Mouse (Mus musculus): Measurements from ENCODE around the gene Htra3. TPM values are rescaled to one million over a fixed set of nuclear protein-coding genes. Genes with fewer than 3 reads are reported as not detected.

Htra3 gene
- total RNA-seq, 1 experiment: 0.71 TPM

- no peak for TF ChIP-seq CHD2 (IDR thresholded peaks at IDR 0.05; ENCODE audit: low read depth, low read length)
- TF ChIP-seq ZC3H11A (IDR thresholded peaks at IDR 0.05; ENCODE audit: borderline replicate concordance, low read depth, low read length): no peak
- TF ChIP-seq ZNF384 (IDR thresholded peaks at IDR 0.05; ENCODE audit: low read depth, low read length): no peak
- TF ChIP-seq HCFC1 (IDR thresholded peaks at IDR 0.05; ENCODE audit: borderline replicate concordance, insufficient read depth, low read length): no peak
- no peak for TF ChIP-seq MAFK (IDR thresholded peaks at IDR 0.05; ENCODE audit: insufficient read depth, low read depth, low read length)
- H3K27ac ChIP-seq (ENCODE audit: insufficient read depth, low read depth, low read length, poor library complexity, severe bottlenecking): no peak overlapping the region
These were observed 11.0 kb upstream of the Htra3 start for GRCm38 (mm10) chr5:35690485-35691165.

GRCm38 (mm10) chr5:35689374-35689773, 9.8 kb upstream of the Htra3 start:
- no peak for DNase-seq (ENCODE audit: low read depth, low spot score)
- Histone ChIP-seq H3K27ac (ENCODE audit: insufficient read depth, low read depth, low read length, poor library complexity, severe bottlenecking) (no peak overlapping the region), H3K9me3 (ENCODE audit: control insufficient read depth, insufficient read depth, low read depth, low read length) (no peaks in the 10 kb centered on the region), H3K4me1 (ENCODE audit: control insufficient read depth in 2 of 2, insufficient read depth in 2 of 2, low read length in 2 of 2, poor library complexity in 1 of 2) (no peaks in the 10 kb centered on the region; a peak in 1 of 4 replicates), H3K9ac (ENCODE audit: insufficient read depth, low read depth, low read length, poor library complexity, severe bottlenecking) (no peak overlapping the region), H3K36me3 (ENCODE audit: control insufficient read depth, insufficient read depth, low read length, poor library complexity, severe bottlenecking) (no peaks in the 10 kb centered on the region), H3K4me3 (ENCODE audit: insufficient read depth in 1 of 2, low read depth in 1 of 2, low read length in 2 of 2, poor library complexity in 1 of 2, severe bottlenecking in 1 of 2) (no peak overlapping the region)
- in situ Hi-C loops (cut with MboI; ENCODE audit: low sequenced_read_pairs in 2 of 2, unreplicated experiment in 2 of 2): no loop called here
- TF ChIP-seq MAFK (IDR thresholded peaks at IDR 0.05; ENCODE audit: insufficient read depth, low read depth, low read length) (no peak), ZNF384 (IDR thresholded peaks at IDR 0.05; ENCODE audit: low read depth, low read length) (no peak), HCFC1 (IDR thresholded peaks at IDR 0.05; ENCODE audit: borderline replicate concordance, insufficient read depth, low read length) (no peak), CHD2 (IDR thresholded peaks at IDR 0.05; ENCODE audit: low read depth, low read length) (no peak), ZC3H11A (IDR thresholded peaks at IDR 0.05; ENCODE audit: borderline replicate concordance, low read depth, low read length) (no peak)

More at GRCm38 (mm10) chr5:35690485-35691165, 11.0 kb upstream of the Htra3 start:
- no peak for DNase-seq (ENCODE audit: low read depth, low spot score)
- Histone ChIP-seq H3K4me1 (ENCODE audit: control insufficient read depth in 2 of 2, insufficient read depth in 2 of 2, low read length in 2 of 2, poor library complexity in 1 of 2) (no peaks in the 10 kb centered on the region; a peak in 1 of 4 replicates), H3K4me3 (ENCODE audit: insufficient read depth in 1 of 2, low read depth in 1 of 2, low read length in 2 of 2, poor library complexity in 1 of 2, severe bottlenecking in 1 of 2) (no peak overlapping the region), H3K36me3 (ENCODE audit: control insufficient read depth, insufficient read depth, low read length, poor library complexity, severe bottlenecking) (no peaks in the 10 kb centered on the region), H3K9ac (ENCODE audit: insufficient read depth, low read depth, low read length, poor library complexity, severe bottlenecking) (no peak overlapping the region), H3K9me3 (ENCODE audit: control insufficient read depth, insufficient read depth, low read depth, low read length) (no peaks in the 10 kb centered on the region)
- in situ Hi-C loops (cut with MboI; ENCODE audit: low sequenced_read_pairs in 2 of 2, unreplicated experiment in 2 of 2): no loop called here

- Histone ChIP-seq H3K4me1 (ENCODE audit: control insufficient read depth in 2 of 2, insufficient read depth in 2 of 2, low read length in 2 of 2, poor library complexity in 1 of 2) (no peaks in the 10 kb centered on the region; a peak in 1 of 4 replicates), H3K4me3 (ENCODE audit: insufficient read depth in 1 of 2, low read depth in 1 of 2, low read length in 2 of 2, poor library complexity in 1 of 2, severe bottlenecking in 1 of 2) (no peak overlapping the region), H3K36me3 (ENCODE audit: control insufficient read depth, insufficient read depth, low read length, poor library complexity, severe bottlenecking) (no peaks in the 10 kb centered on the region), H3K9me3 (ENCODE audit: control insufficient read depth, insufficient read depth, low read depth, low read length) (no peaks in the 10 kb centered on the region), H3K9ac (ENCODE audit: insufficient read depth, low read depth, low read length, poor library complexity, severe bottlenecking) (no peak overlapping the region), H3K27ac (ENCODE audit: insufficient read depth, low read depth, low read length, poor library complexity, severe bottlenecking) (no peak overlapping the region)
- no peak for DNase-seq (ENCODE audit: low read depth, low spot score)
- TF ChIP-seq HCFC1 (IDR thresholded peaks at IDR 0.05; ENCODE audit: borderline replicate concordance, insufficient read depth, low read length) (no peak), ZC3H11A (IDR thresholded peaks at IDR 0.05; ENCODE audit: borderline replicate concordance, low read depth, low read length) (no peak), MAFK (IDR thresholded peaks at IDR 0.05; ENCODE audit: insufficient read depth, low read depth, low read length) (no peak), CHD2 (IDR thresholded peaks at IDR 0.05; ENCODE audit: low read depth, low read length) (no peak), ZNF384 (IDR thresholded peaks at IDR 0.05; ENCODE audit: low read depth, low read length) (no peak)
- in situ Hi-C loops (cut with MboI; ENCODE audit: low sequenced_read_pairs in 2 of 2, unreplicated experiment in 2 of 2): no loop called here
These were observed 9.3 kb upstream of the Htra3 start for GRCm38 (mm10) chr5:35688851-35689250.

- Histone ChIP-seq H3K9me3 (ENCODE audit: control insufficient read depth, insufficient read depth, low read depth, low read length) (no peaks in the 10 kb centered on the region), H3K27ac (ENCODE audit: insufficient read depth, low read depth, low read length, poor library complexity, severe bottlenecking) (no peak overlapping the region), H3K4me3 (ENCODE audit: insufficient read depth in 1 of 2, low read depth in 1 of 2, low read length in 2 of 2, poor library complexity in 1 of 2, severe bottlenecking in 1 of 2) (no peak overlapping the region), H3K9ac (ENCODE audit: insufficient read depth, low read depth, low read length, poor library complexity, severe bottlenecking) (no peak overlapping the region), H3K36me3 (ENCODE audit: control insufficient read depth, insufficient read depth, low read length, poor library complexity, severe bottlenecking) (no peaks in the 10 kb centered on the region), H3K4me1 (ENCODE audit: control insufficient read depth in 2 of 2, insufficient read depth in 2 of 2, low read length in 2 of 2, poor library complexity in 1 of 2) (no peaks in the 10 kb centered on the region)
- in situ Hi-C loops (cut with MboI; ENCODE audit: low sequenced_read_pairs in 2 of 2, unreplicated experiment in 2 of 2): no loop called here
- no peak for DNase-seq (ENCODE audit: low read depth, low spot score)
- TF ChIP-seq HCFC1 (IDR thresholded peaks at IDR 0.05; ENCODE audit: borderline replicate concordance, insufficient read depth, low read length): no peak
- TF ChIP-seq ZC3H11A (IDR thresholded peaks at IDR 0.05; ENCODE audit: borderline replicate concordance, low read depth, low read length): no peak
- TF ChIP-seq ZNF384 (IDR thresholded peaks at IDR 0.05; ENCODE audit: low read depth, low read length): no peak
- TF ChIP-seq MAFK (IDR thresholded peaks at IDR 0.05; ENCODE audit: insufficient read depth, low read depth, low read length): no peak
- TF ChIP-seq CHD2 (IDR thresholded peaks at IDR 0.05; ENCODE audit: low read depth, low read length): no peak
These were observed 7.5 kb upstream of the Htra3 start for GRCm38 (mm10) chr5:35687098-35687497.
